Mouse (Mus musculus) hindbrain, embryonic 10.5 days (tissue): ENCODE results near the gene Baiap2l2. TPM values are rescaled to one million over a fixed set of nuclear protein-coding genes. Genes with fewer than 3 reads are reported as not detected.

Experiments
- DNase-seq: peaks from one replicate; pipeline ENCODE4 v3.0.0-alpha.2; 2017; ENCODE audit warnings: low spot score
- H3K27ac ChIP-seq: fragments of 300-500 bp; sonication (generic); 2 replicates; pipeline ENCODE4 v1.5.1; 2016; ENCODE audit warnings: mild to moderate bottlenecking, moderate library complexity
- H3K27me3 ChIP-seq: fragments of 300-500 bp; sonication (generic); 2 replicates; pipeline ENCODE4 v1.6.1; 2016; ENCODE audit warnings: mild to moderate bottlenecking; ENCODE audit not compliant: poor library complexity, insufficient read depth, severe bottlenecking
- H3K36me3 ChIP-seq: fragments of 300-500 bp; sonication (generic); 2 replicates; pipeline ENCODE4 v1.6.1; 2016; ENCODE audit warnings: mild to moderate bottlenecking, moderate library complexity
- H3K4me1 ChIP-seq: fragments of 300-500 bp; sonication (generic); replicated peaks from 2 replicates; pipeline ENCODE4 v1.6.1; 2016; ENCODE audit warnings: mild to moderate bottlenecking
- H3K4me3 ChIP-seq: fragments of 300-500 bp; sonication (generic); 2 replicates; pipeline ENCODE4 v1.5.1; 2016; ENCODE audit warnings: mild to moderate bottlenecking, moderate library complexity
- H3K9me3 ChIP-seq: fragments of 300-500 bp; sonication (generic); 2 replicates; pipeline ENCODE4 v1.6.1; 2016; ENCODE audit warnings: mild to moderate bottlenecking, moderate library complexity
- WGBS: fragments of 180-500 bp; shearing (Covaris S2); methylation state at CpG from one replicate; pipeline ENCODE4 v1.1.7; 2016; 5-methylcytosine and 5-hydroxymethylcytosine counted together
- polyA plus RNA-seq: library from polyadenylated mRNA; unstranded; fragments of >200 nt; fragmentation: Nextera tagmentation; extraction: Ambion mirVana; gene quantifications from 2 replicates; pipeline ENCODE4 v1.2.1, GENCODE M21; 2016

The Baiap2l2 gene
- polyA plus RNA-seq = 1.7 and 2.0 TPM in 2 replicates

GRCm38 (mm10) chr15:79285399-79285798 is at the start of gene Baiap2l2:
Gene Baiap2l2 (minus strand): TSS chr15:79285537.
- DNase-seq = no peak
- Histone ChIP-seq H3K27me3 (no peaks in the 10 kb centered on the region), H3K27ac (no peak within 1 kb of the TSS), H3K4me1 (peaks cover 15% of the 10 kb centered on the region), H3K36me3 (peaks cover 36% of the 10 kb centered on the region), H3K4me3 (no peak within 1 kb of the TSS), H3K9me3 (no peaks in the 10 kb centered on the region)
- WGBS = 64% methylated on average over 10 of the region's 10 CpGs

GRCm38 (mm10) chr15:79333409-79333808 is 48.1 kb upstream of the Baiap2l2 start:
- H3K9me3 ChIP-seq = no peaks in the 10 kb centered on the region
- H3K36me3 ChIP-seq = no peaks in the 10 kb centered on the region
- no peaks in the 10 kb centered on the region for H3K27me3 ChIP-seq
- peaks cover 15% of the 10 kb centered on the region for H3K4me1 ChIP-seq
- H3K4me3 ChIP-seq = no peak overlapping the region
- no peak for DNase-seq
- H3K27ac ChIP-seq = no peak overlapping the region
- WGBS = 83% methylated on average over 4 of the region's 4 CpGs

- H3K27ac ChIP-seq = no peak overlapping the region
- WGBS = 69% methylated on average over 4 of the region's 4 CpGs
- H3K4me1 ChIP-seq = peaks cover 38% of the 10 kb centered on the region
- no peak for DNase-seq
- H3K36me3 ChIP-seq = no peaks in the 10 kb centered on the region
- no peaks in the 10 kb centered on the region for H3K9me3 ChIP-seq
- no peaks in the 10 kb centered on the region for H3K27me3 ChIP-seq
- H3K4me3 ChIP-seq = no peak overlapping the region
Measured at GRCm38 (mm10) chr15:79330521-79330920, 45.2 kb upstream of the Baiap2l2 start.

- 90% methylated on average over 6 of the region's 6 CpGs for WGBS
Measured at GRCm38 (mm10) chr15:79329979-79330363, 44.6 kb upstream of the Baiap2l2 start.

GRCm38 (mm10) chr15:79329346-79329978 is 44.1 kb upstream of the Baiap2l2 start:
- H3K27me3 ChIP-seq = no peaks in the 10 kb centered on the region
- no peaks in the 10 kb centered on the region for H3K9me3 ChIP-seq
- no peak overlapping the region for H3K27ac ChIP-seq
- H3K36me3 ChIP-seq = no peaks in the 10 kb centered on the region
- WGBS = 98% methylated on average over 6 of the region's 6 CpGs
- DNase-seq = no peak
- no peak overlapping the region for H3K4me3 ChIP-seq
- peaks cover 38% of the 10 kb centered on the region for H3K4me1 ChIP-seq

More at GRCm38 (mm10) chr15:79329979-79330363, 44.6 kb upstream of the Baiap2l2 start:
- Histone ChIP-seq H3K4me1 (peaks cover 38% of the 10 kb centered on the region), H3K27me3 (no peaks in the 10 kb centered on the region), H3K36me3 (no peaks in the 10 kb centered on the region), H3K4me3 (no peak overlapping the region), H3K9me3 (no peaks in the 10 kb centered on the region), H3K27ac (no peak overlapping the region)
- no peak for DNase-seq

DNA sequence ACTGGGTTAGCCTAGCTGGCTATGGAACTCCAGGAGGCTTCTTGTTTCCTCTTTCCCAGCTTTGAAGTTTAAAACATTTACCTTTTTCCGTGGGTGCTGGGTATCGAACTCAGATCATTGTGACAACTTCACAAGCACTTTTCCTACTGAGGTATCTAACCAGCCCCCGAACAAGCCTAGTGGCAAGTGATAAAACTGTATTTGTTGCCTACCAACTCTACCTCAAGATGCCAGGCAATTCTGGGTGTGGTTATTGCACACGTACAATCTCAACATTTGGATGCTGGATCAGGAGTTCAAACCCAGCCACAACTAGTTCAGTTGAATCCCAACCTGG is 43.6 kb upstream of the Baiap2l2 start:
- no peak for DNase-seq
- Histone ChIP-seq H3K27ac (peak overlapping the region; percentile 95; the same call in 1 of the 2 replicates), H3K9me3 (no peaks in the 10 kb centered on the region), H3K36me3 (no peaks in the 10 kb centered on the region), H3K27me3 (no peaks in the 10 kb centered on the region), H3K4me3 (no peak overlapping the region), H3K4me1 (peaks cover 44% of the 10 kb centered on the region)
- WGBS = 91% methylated on average over 4 of the region's 4 CpGs

DNA sequence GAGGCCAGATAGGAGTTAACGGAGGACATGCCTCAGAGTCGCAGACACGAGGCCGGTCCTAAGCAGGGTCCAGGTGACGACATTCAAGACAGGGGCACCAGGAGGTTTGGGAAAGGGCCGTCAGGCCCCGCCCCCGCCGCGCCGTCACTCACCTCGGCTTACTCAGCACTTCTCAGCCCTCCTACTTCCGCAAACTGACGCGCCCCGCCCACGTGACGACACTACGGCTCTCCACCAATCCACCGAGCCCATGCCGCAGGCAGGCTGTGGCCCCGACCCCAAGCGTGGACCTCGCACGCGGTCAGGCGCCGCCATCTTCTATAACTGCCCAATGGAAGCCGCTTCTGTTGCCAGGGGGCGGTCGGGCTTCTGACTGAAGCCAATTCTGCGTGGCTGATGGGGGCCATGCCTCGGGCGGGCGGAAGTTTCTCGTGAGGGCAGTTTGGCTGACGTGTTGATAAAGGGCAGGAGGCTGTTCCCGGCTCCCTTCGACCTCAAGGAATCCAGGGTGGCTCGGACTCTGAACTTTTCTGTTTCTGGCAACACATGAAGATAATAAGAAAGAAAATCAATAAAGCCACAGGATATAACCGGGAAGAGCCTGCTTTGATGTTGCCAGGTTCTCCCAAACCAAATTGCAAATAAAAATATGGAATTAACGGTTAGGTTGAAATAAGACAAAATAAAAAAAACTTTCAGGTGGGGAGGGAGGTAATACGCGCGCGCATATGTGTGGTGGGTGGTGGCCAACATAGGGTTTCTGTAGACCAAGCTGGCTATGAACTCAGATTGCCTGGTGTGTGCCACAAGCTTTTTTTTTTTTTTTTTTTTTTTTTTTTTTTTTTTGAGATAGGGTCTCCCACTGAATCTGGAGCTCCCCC is 43.0 kb upstream of the Baiap2l2 start, which contains the start of gene Pla2g6:
Gene Pla2g6, minus strand, starts transcription at position 333 of the 881 bp plus-strand sequence.
- WGBS = 5% methylated on average over 46 of the region's 46 CpGs
- Histone ChIP-seq H3K4me1 (peaks cover 50% of the 10 kb centered on the region), H3K4me3 (peak within 1 kb of the TSS; percentile 69), H3K36me3 (no peaks in the 10 kb centered on the region), H3K27me3 (no peaks in the 10 kb centered on the region), H3K27ac (peak within 1 kb of the TSS; percentile 95), H3K9me3 (no peaks in the 10 kb centered on the region)
- DNase-seq = peak; percentile 100

DNA sequence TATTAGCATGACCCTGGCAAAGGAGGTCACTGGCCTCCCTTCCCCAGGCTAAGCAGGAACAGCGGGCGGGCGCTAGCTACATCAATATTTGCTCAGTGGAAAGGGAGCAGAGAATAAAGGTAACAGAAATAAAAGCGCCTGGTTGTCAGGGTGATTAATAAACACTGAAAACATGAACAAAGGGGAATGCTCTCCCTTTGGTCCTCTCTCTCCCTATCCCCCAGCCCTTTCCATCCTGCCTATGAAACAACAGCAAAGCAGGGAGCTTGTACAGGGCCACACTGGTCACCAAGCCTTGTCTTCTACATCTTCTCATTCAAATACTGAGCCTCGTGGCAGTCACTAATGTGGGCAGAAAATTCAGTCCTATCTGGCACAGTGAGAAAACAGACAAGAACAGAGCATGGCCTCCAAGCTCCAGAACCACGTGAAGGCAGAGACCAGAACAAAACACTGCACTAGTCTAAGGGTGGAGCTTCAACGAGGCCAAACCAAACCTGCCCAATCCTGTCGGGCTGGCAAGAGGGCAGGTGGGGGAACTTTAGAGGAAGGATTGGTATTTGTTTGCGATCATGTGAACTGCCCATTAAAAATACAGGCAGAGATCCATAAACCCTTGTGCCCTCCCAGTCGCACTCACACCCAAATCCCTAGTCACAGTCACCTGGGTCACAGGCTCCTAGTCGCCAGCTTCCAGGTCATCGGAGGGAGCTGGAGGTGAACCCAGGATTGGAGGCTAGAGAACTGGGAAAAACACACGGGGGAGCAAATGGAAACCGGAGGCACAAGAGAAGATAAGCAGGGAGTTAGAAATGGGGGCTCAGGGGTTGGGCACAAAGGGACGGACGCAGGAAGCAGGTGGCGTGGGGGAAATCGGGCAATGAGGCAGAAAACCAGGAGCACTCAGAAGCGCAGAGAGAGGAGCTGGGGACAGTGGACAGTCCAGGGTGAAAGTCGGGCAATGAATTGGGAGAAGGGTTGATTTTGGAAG is 41.9 kb upstream of the Baiap2l2 start:
- peak; percentile 54 for DNase-seq
- Histone ChIP-seq H3K9me3 (no peaks in the 10 kb centered on the region), H3K4me3 (peak overlapping the region; percentile 69), H3K27me3 (no peaks in the 10 kb centered on the region), H3K36me3 (no peaks in the 10 kb centered on the region), H3K4me1 (peaks cover 58% of the 10 kb centered on the region), H3K27ac (peak overlapping the region; percentile 95)
- 11% methylated on average over 20 of the region's 20 CpGs for WGBS

- peak overlapping the region; percentile 95 for H3K27ac ChIP-seq
- H3K4me3 ChIP-seq = no peak overlapping the region
- H3K9me3 ChIP-seq = no peaks in the 10 kb centered on the region
- H3K36me3 ChIP-seq = no peaks in the 10 kb centered on the region
- H3K27me3 ChIP-seq = no peaks in the 10 kb centered on the region
- no peak for DNase-seq
- WGBS = 74% methylated on average over 4 of the region's 4 CpGs
- H3K4me1 ChIP-seq = peaks cover 58% of the 10 kb centered on the region
Measured at GRCm38 (mm10) chr15:79326264-79326663, 40.9 kb upstream of the Baiap2l2 start.

DNA sequence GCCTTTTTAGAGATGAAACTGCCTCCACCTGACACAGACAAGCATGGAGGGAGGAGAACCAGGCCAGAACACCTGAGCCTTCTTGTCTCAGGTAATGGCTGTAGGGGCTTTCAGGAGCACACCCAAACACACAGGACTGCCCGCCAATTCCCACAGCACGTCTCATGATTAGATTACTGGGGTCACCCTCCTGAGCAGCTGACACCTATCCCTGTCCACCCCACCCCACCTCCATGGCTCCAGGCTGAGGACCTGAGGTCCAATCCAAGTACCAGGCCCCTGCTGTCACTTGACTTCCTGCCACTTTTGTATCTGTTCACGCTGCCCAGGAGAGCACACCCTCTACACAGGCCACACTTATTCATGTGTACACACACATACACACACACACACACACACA is 40.4 kb upstream of the Baiap2l2 start:
- Histone ChIP-seq H3K9me3 (no peaks in the 10 kb centered on the region), H3K27me3 (no peaks in the 10 kb centered on the region), H3K4me3 (no peak overlapping the region), H3K27ac (peak overlapping the region; percentile 95), H3K36me3 (no peaks in the 10 kb centered on the region), H3K4me1 (peaks cover 58% of the 10 kb centered on the region)
- no peak for DNase-seq
- 91% methylated on average over 3 of the region's 3 CpGs for WGBS

GRCm38 (mm10) chr15:79324373-79324772 is 39.0 kb upstream of the Baiap2l2 start:
- Histone ChIP-seq H3K4me3 (no peak overlapping the region), H3K9me3 (no peaks in the 10 kb centered on the region), H3K4me1 (peaks cover 58% of the 10 kb centered on the region), H3K36me3 (no peaks in the 10 kb centered on the region), H3K27me3 (no peaks in the 10 kb centered on the region), H3K27ac (peak overlapping the region; percentile 36)
- 92% methylated on average over 3 of the region's 3 CpGs for WGBS
- DNase-seq = no peak

DNA sequence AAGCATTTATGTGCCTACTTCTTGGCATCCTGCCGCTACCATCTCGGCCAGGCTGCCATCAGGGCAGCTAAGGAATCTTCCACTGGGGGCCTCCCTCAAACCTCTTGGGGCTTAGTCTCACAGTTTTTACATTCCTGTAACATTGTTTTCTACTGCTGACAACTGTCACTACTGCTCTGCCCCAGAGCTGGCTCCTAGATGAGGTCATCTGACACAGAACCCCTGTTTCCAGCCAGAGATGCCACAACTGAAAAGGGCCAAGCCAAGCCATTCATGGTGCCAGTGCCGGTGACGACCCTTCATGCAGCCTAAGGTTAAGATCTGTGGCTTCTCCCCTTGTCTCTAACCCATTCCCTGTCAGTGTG is 38.4 kb upstream of the Baiap2l2 start:
- Histone ChIP-seq H3K4me3 (no peak overlapping the region), H3K9me3 (no peaks in the 10 kb centered on the region), H3K27ac (peak overlapping the region; percentile 36), H3K36me3 (no peaks in the 10 kb centered on the region), H3K4me1 (peaks cover 58% of the 10 kb centered on the region), H3K27me3 (no peaks in the 10 kb centered on the region)
- WGBS = 86% methylated on average over 4 of the region's 4 CpGs
- DNase-seq = no peak
